Mouse (Mus musculus): ENCODE measurements around the gene Rnf5. TPM values are rescaled to one million over a fixed set of nuclear protein-coding genes. Genes with fewer than 3 reads are reported as not detected.

Gene Rnf5
- polyA plus RNA-seq, 1 experiment from 2014 or later: 240 TPM

DNA sequence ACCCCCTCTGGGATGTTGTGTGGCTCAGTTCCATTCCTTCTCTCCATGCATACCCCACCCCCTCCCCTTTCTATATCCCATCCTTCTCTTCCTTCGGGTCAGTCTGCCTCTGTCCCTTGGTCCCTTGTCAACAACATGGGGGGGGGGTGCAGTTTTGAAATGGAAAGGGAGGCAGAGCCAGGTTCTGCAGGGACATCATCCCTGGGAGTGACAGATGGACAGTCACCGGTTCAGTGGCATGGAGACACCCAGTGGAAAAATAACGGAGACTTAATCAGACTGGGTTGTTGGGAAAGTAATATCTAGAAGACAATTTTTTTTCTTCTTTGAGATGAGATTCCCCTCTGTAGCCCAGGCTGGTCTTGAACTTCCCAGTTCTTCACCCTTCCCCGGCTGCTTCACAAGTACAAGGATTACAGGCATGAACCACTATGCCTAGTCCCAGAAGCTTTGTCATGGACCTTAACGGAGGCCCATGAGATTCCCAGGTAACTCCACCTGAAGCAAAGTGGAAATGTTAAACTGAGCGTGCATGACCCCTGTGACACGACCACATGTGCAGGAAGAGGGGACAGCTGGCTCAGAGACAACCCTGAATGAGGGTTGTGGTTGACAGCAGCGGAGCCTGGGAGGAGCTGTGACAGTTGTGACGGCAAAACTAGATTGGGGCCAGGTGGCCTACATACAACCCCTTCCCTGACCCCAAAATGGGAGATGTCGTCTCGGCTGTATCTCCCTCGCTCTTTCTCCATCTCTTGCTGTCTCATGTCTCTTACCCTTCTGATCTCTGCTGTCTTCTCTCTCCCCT is 26.5 kb upstream of the Rnf5 start:
- Histone ChIP-seq H3K27ac (replicated peaks) (peak overlapping the region; percentile 88; the same call in 1 of the 2 replicates), H3K36me3 (0 out of 2 replicates have a peak, but pooled peaks cover 5% of the 10 kb centered on the region), H3K4me2 (replicated peaks) (peak overlapping the region; percentile 91), H3K27me3 (peaks cover 40% of the 10 kb centered on the region), H3K4me3 (peak overlapping the region; percentile 58), H3K4me1 (peaks cover 57% of the 10 kb centered on the region), H3K9me3 (no peaks in the 10 kb centered on the region), H3K9ac (replicated peaks) (peak overlapping the region; percentile 52; the same call in 1 of the 2 replicates)
- WGBS: 12% methylated on average over 12 of the region's 12 CpGs
- ATAC-seq (ENCODE audit: low FRiP score, low read depth): no peak

- Histone ChIP-seq H3K4me1 (peaks cover 57% of the 10 kb centered on the region), H3K9ac (replicated peaks) (peak within 1 kb of the TSS; percentile 68; the same call in 1 of the 2 replicates), H3K4me2 (replicated peaks) (peak within 1 kb of the TSS; percentile 91), H3K27ac (replicated peaks) (peak within 1 kb of the TSS; percentile 88), H3K27me3 (peaks cover 40% of the 10 kb centered on the region), H3K9me3 (no peaks in the 10 kb centered on the region), H3K36me3 (0 out of 2 replicates have a peak, but pooled peaks cover 5% of the 10 kb centered on the region), H3K4me3 (peak within 1 kb of the TSS; percentile 58)
- peak; percentile 42; the same call in 1 of the 2 replicates for ATAC-seq (ENCODE audit: low FRiP score, low read depth)
- WGBS: 1% methylated on average over 15 of the region's 16 CpGs
Measured at GRCm38 (mm10) chr17:34629221-34629751, 25.8 kb upstream of the Rnf5 start, which contains the start of gene Prrt1. Gene Prrt1, plus strand, starts transcription at chr17:34629533.

DNA sequence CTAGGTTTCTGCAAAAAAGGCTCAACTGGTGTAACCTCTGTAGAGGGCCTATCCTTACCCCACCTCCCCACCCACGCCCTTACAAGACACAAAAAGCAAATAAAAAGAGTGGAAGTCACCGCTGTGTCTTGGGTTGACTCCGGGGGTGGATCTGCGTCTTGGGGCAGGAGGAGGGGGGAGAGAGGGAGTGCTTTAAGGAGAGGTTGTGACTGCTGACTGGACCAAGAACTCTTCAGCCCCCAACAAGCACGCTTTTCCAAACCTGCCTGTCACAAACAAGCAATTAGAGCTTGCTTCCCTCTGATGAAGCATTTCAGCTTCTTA is 25.1 kb upstream of the Rnf5 start:
- H3K27me3 ChIP-seq: peaks cover 40% of the 10 kb centered on the region
- no peak for ATAC-seq (ENCODE audit: low FRiP score, low read depth)

GRCm38 (mm10) chr17:34627943-34628643 is 24.6 kb upstream of the Rnf5 start, which contains the start of gene Ppt2:
Gene Ppt2, minus strand, starts transcription at chr17:34628510.
- H3K4me1 ChIP-seq: peaks cover 57% of the 10 kb centered on the region
- H3K4me3 ChIP-seq: peak within 1 kb of the TSS; percentile 58
- H3K36me3 ChIP-seq: 0 out of 2 replicates have a peak, but pooled peaks cover 5% of the 10 kb centered on the region
- peaks cover 35% of the 10 kb centered on the region for H3K27me3 ChIP-seq
- H3K27ac ChIP-seq (replicated peaks): peak within 1 kb of the TSS; percentile 88
- H3K9me3 ChIP-seq: no peaks in the 10 kb centered on the region
- peak within 1 kb of the TSS; percentile 91 for H3K4me2 ChIP-seq (replicated peaks)
- peak within 1 kb of the TSS; percentile 68 for H3K9ac ChIP-seq (replicated peaks)
- no peak for ATAC-seq (ENCODE audit: low FRiP score, low read depth)
- whole genome bisulfite sequencing: 5% methylated on average over 29 of the region's 29 CpGs

More for the DNA sequence above, 25.1 kb upstream of the Rnf5 start:
- 0 out of 2 replicates have a peak, but pooled peaks cover 5% of the 10 kb centered on the region for H3K36me3 ChIP-seq
- H3K4me3 ChIP-seq: peak overlapping the region; percentile 58
- WGBS: 11% methylated on average over 5 of the region's 5 CpGs
- peaks cover 57% of the 10 kb centered on the region for H3K4me1 ChIP-seq
- H3K9me3 ChIP-seq: no peaks in the 10 kb centered on the region
- H3K27ac ChIP-seq (replicated peaks): peak overlapping the region; percentile 88
- peak overlapping the region; percentile 68; the same call in 1 of the 2 replicates for H3K9ac ChIP-seq (replicated peaks)
- H3K4me2 ChIP-seq (replicated peaks): peak overlapping the region; percentile 91

DNA sequence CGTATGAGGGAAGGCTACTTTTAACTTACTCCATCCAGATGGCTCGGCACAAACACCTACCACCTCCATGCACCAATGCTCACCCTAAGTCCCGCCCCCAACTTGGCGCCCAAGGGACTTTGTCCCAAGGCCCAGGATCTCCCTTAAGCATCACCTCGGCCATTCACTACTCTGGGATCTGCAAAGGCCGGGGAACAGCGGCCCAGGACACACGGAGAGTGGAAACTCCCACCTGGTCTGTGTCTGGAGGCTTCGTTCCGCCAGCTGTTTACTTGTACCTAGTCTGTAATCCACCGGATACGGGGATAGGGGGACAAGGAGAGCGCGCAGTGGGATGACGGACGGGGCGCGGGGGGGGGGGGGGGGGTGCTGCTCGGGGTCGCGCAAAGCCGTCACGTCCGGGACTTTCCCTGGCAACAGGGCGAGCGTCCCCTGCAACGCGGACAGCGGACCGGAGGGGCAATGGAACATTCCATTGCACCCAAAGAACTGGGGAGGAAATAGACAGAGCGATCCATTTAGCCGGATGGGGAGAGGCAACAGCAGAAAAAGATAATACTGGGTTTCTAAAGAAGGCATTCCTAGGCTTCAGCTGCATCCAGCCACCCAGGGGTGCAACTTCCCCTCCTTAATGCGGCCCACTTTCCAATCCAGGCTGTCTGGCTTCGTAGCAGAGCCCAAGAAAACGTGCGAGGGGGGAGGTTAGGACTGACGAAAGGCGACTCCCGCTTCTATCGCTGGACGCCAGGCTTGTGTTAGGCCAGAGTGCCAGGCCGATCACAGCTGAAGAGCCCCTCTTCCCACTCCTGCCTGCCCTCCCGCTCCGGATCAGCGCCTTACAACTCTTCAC is 23.8 kb upstream of the Rnf5 start:
- H3K4me1 ChIP-seq: peaks cover 55% of the 10 kb centered on the region
- 0% methylated on average over 43 of the region's 45 CpGs for WGBS
- ATAC-seq (ENCODE audit: low FRiP score, low read depth): peak; percentile 63
- H3K36me3 ChIP-seq: peaks cover 12% of the 10 kb centered on the region
- peak overlapping the region; percentile 58 for H3K4me3 ChIP-seq
- H3K9ac ChIP-seq (replicated peaks): peak overlapping the region; percentile 68
- H3K27me3 ChIP-seq: peaks cover 27% of the 10 kb centered on the region
- peak overlapping the region; percentile 91 for H3K4me2 ChIP-seq (replicated peaks)
- no peaks in the 10 kb centered on the region for H3K9me3 ChIP-seq
- peak overlapping the region; percentile 88 for H3K27ac ChIP-seq (replicated peaks)

- peak overlapping the region; percentile 68 for H3K9ac ChIP-seq (replicated peaks)
- peaks cover 49% of the 10 kb centered on the region for H3K4me1 ChIP-seq
- H3K9me3 ChIP-seq: no peaks in the 10 kb centered on the region
- H3K4me3 ChIP-seq: peak overlapping the region; percentile 58
- H3K27me3 ChIP-seq: peaks cover 22% of the 10 kb centered on the region
- H3K27ac ChIP-seq (replicated peaks): peak overlapping the region; percentile 88
- ATAC-seq (ENCODE audit: low FRiP score, low read depth): peak; percentile 17; the same call in 1 of the 2 replicates
- peaks cover 18% of the 10 kb centered on the region for H3K36me3 ChIP-seq
- WGBS: under 1% methylated on average over 18 of the region's 18 CpGs
- H3K4me2 ChIP-seq (replicated peaks): peak overlapping the region; percentile 91
Measured at GRCm38 (mm10) chr17:34626773-34627092, 23.2 kb upstream of the Rnf5 start.

DNA sequence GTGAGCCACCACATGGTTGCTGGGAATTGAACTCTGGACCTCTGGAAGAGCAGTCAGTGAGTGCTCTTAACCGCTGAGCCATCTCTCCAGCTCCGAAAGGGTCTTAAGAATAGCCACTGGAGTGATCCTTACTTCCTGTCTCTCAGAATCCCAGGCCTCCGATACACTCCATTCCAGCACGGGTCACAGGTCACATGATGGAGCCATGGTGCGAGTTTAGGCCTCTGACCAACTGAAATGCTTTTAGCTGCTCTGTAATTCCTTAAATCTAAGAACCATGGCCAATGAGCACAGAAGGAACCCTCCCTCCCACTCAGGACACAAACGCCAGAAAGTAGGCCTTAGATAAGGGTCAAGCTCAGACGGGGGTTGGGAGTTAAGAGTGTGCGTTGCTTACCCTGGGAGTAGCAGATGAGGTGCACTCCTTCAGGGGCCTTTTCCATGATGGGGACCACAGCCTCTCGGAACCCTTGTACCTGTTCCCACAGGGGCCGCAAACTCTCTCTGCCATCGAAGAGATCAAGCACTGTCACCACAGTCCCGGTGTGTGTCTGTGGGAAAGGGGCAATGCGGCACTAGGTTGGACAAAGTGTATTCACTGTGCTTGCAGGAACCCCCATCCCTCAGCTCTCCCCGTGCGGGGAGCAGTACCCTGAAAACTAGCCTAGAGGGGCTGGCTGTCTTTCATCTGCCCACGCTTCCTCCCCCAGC is 22.7 kb upstream of the Rnf5 start:
- 52% methylated on average over 16 of the region's 16 CpGs for WGBS
- H3K9ac ChIP-seq (replicated peaks): peak overlapping the region; percentile 68
- H3K4me2 ChIP-seq (replicated peaks): peak overlapping the region; percentile 91
- peaks cover 44% of the 10 kb centered on the region for H3K4me1 ChIP-seq
- H3K9me3 ChIP-seq: no peaks in the 10 kb centered on the region
- H3K36me3 ChIP-seq: peaks cover 22% of the 10 kb centered on the region
- H3K4me3 ChIP-seq: peak overlapping the region; percentile 58
- peaks cover 16% of the 10 kb centered on the region for H3K27me3 ChIP-seq
- ATAC-seq (ENCODE audit: low FRiP score, low read depth): no peak
- peak overlapping the region; percentile 88 for H3K27ac ChIP-seq (replicated peaks)

DNA sequence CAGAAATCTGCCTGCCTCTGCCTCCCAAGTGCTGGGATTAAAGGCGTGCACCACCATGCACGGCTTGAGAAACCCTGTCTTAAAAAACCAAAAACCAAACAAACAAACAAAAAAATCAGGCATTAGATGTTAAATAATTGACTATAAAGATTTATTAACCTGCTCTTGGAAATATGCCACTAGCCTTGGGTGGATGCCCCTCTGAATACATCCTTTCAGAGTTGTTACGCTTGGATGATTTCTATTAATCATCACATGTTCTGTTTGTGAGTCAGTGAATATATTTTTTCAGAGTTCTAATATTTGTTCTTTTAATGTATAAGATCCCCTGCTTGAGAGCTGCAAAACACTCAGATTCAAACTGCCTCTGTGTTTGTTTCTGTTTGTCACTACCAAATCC is 21.5 kb upstream of the Rnf5 start:
- H3K27ac ChIP-seq (replicated peaks): no peak overlapping the region
- H3K4me2 ChIP-seq (replicated peaks): no peak overlapping the region
- 97% methylated on average over 3 of the region's 3 CpGs for whole genome bisulfite sequencing
- no peak overlapping the region for H3K4me3 ChIP-seq
- no peak for ATAC-seq (ENCODE audit: low FRiP score, low read depth)
- H3K36me3 ChIP-seq: peaks cover 27% of the 10 kb centered on the region
- H3K9me3 ChIP-seq: no peaks in the 10 kb centered on the region
- H3K27me3 ChIP-seq: peaks cover 4% of the 10 kb centered on the region
- no peak overlapping the region for H3K9ac ChIP-seq (replicated peaks)
- H3K4me1 ChIP-seq: peaks cover 31% of the 10 kb centered on the region

DNA sequence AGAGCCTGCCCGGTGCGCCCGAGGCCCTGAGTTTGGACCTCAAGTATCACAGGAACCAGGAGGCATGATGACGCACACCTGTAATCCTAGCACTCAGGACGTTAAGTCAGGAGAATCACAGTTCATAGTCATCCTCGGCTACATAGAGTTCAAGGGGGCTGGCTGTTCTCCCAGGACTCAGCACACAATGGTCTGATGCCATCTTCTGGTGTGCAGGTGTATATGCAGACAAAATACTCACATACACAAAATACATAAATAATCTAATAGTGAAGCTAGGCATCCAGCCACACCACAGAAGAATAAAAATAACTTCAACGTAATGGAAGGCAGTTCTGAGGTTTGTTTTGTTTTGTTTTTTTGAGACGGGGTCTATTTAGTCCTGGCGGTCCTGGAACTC is 19.7 kb upstream of the Rnf5 start:
- Histone ChIP-seq H3K4me2 (replicated peaks) (no peak overlapping the region), H3K4me3 (no peak overlapping the region), H3K27me3 (no peaks in the 10 kb centered on the region), H3K9me3 (no peaks in the 10 kb centered on the region), H3K9ac (replicated peaks) (no peak overlapping the region), H3K27ac (replicated peaks) (no peak overlapping the region), H3K36me3 (peaks cover 31% of the 10 kb centered on the region), H3K4me1 (peaks cover 13% of the 10 kb centered on the region)
- WGBS: 91% methylated on average over 9 of the region's 9 CpGs
- no peak for ATAC-seq (ENCODE audit: low FRiP score, low read depth)

DNA sequence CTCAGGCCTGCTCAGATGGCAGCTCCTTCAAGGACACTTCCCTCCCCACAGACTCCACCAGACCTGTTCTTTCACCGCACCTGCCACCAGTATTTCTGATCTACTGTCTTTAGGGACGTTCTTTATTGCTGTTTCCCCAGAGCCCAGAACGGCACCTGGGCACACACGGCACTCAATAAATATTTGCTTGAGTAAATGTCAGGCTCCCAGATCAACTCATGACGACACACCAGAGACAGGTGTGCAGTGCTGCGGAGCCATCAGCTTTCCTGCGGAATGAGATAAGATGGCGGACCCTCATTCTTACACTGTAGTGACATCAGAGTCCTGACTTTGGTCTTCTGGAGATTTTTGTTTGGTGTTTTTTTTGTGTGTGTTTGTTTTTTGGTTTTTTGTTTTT is 17.5 kb upstream of the Rnf5 start:
- Histone ChIP-seq H3K27ac (replicated peaks) (no peak overlapping the region), H3K36me3 (peaks cover 48% of the 10 kb centered on the region)

DNA sequence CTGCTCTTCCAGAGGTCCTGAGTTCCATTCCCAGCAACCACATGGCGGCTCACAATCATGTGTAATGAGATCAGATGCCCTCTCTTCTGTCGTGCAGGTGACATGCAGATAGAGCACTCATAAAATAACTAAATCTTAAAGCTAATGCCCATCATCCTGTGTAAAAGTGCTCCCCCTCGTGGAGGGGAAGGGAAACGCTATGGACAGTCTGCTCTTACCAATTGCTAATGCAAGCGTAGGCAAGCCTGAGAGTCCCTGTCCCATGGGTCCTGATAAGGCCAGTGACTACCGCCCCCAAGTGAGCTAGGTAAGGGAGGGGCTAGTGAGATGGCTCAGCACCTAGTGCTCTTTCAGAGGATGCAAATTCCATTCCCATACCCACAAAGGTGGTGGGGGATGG is 15.5 kb upstream of the Rnf5 start:
- Histone ChIP-seq H3K9me3 (no peaks in the 10 kb centered on the region), H3K36me3 (peaks cover 59% of the 10 kb centered on the region), H3K4me1 (no peaks in the 10 kb centered on the region), H3K27me3 (no peaks in the 10 kb centered on the region), H3K27ac (replicated peaks) (no peak overlapping the region), H3K4me2 (replicated peaks) (no peak overlapping the region), H3K9ac (replicated peaks) (no peak overlapping the region), H3K4me3 (no peak overlapping the region)
- no peak for ATAC-seq (ENCODE audit: low FRiP score, low read depth)
- 20% methylated on average over 6 of the region's 6 CpGs for WGBS

More for the DNA sequence above, 17.5 kb upstream of the Rnf5 start:
- Histone ChIP-seq H3K27me3 (no peaks in the 10 kb centered on the region), H3K9me3 (no peaks in the 10 kb centered on the region), H3K4me2 (replicated peaks) (no peak overlapping the region), H3K4me1 (peaks cover 1% of the 10 kb centered on the region), H3K4me3 (no peak overlapping the region), H3K9ac (replicated peaks) (no peak overlapping the region)
- ATAC-seq (ENCODE audit: low FRiP score, low read depth): no peak
- WGBS: 92% methylated on average over 8 of the region's 8 CpGs
